Mouse (Mus musculus): ENCODE measurements at regions not wholly inside any gene's neighbourhood (a gene's known extent, or its start where the extent isn't known, plus 50 kb on each side); places are given as distances from the start of the nearest gene placed in this dataset.

DNA sequence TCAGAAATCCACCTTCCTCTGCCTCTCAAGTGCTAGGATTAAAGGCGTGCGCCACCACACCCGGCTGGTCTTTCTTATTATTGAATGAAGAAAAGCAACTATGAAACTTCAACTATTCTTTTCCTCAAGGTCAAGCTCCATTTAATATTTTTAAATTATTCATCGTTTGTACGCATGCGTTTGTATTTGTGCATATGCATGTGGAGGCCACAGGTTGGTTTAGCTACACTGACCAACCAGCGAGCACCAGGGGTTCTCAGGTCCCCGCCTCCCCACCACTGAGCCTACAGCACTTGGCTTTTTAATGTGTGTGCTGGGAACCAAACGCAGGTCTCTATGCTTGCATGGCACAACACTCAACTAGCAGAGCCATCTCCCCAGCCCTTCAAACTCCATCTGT is 51.0 kb upstream of the Tmem252 start:
- DNase-seq: no peak

DNA sequence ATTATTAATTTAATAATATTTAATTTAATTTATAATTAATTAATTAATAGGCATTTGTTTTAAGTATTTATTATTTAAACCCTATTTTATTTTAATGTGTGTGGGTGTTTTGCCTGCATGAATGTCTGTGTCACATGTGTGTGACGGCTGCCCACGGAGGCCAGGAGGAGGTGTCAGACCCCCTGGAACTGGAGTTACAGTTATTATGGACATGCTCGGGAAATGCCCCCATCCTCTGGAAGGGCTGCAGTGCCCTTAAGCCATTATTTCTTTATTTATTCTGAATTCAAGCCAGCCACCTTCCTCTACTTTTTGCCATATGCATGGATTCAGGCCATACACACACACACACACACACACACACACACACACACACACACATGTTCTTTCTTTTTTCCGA is 51.5 kb upstream of the Tmem252 start:
- DNase-seq: no peak

DNA sequence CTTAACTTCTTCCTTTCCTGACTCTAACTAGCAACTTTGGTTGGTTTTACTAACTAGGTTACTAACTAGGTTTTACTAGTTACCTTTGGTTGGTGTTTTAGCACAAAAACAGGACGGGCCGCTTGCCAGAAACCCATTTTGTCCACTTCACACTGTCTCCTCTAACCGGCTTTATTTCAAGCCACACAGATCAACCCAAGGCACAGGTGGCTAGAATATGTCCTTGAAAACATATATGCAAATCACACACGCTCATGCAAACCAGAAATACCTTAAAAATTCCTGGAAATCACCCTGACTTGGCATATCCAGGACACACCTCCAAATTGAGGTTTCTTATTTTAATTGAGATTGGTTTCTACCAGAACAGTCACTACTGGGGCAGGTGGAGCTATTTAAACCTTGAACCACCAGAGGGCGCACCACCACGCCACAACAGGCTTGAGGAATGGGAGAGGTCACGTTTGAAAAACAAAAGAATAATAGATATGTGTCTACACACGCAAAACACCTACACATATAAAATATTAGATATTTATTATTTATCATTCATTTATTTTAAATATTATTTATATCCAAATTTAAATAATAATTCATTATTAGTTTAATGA is 52.1 kb upstream of the Tmem252 start:
- peak; percentile 86 to 91 for DNase-seq

DNA sequence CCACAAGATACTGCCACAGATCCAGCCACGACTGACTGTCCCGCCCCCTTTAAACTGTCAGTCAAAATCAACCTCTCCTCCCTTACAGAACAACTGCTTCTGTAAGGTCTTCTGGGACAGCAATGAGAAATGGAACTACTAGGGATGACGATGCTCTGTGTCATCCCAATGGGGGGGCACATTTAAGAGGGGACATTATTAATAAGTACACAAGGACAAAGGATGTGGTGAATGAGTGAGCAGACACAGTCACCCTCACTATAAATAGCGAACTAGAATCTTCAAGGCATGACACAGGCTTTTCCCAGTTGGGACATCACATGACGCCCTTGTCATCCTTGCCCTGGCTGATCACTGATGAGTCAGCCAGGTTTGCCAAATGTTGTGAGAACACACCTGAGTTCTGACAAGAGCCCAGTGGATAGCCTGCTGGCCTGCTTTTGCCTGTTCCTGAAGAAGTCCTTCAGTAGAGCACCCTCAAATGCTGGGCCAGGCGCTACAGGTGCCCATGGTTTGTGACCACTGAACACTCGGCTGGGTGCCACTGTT is 58.0 kb upstream of the Tmem252 start:
- no peak for DNase-seq

DNA sequence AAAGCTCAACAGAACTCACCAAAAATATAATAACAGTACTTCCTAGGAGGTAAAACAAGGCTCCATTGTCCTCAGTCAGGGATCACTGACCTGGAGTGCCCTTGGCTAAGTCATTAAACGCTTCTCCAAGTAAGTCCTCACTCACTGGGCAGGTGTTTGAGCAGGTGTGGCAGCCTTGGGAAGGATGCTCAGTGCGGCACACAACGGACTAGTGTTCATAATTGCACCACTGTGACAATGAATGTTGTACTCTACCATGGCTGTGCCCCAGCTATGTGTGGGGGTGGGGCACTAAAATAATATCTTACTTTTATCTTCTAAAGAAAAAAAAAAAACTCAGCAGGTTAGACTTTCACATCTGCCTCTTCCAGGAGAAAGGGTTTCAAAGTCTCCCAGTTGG is 52.2 kb upstream of the Pip5k1b start:
- no peak for DNase-seq

DNA sequence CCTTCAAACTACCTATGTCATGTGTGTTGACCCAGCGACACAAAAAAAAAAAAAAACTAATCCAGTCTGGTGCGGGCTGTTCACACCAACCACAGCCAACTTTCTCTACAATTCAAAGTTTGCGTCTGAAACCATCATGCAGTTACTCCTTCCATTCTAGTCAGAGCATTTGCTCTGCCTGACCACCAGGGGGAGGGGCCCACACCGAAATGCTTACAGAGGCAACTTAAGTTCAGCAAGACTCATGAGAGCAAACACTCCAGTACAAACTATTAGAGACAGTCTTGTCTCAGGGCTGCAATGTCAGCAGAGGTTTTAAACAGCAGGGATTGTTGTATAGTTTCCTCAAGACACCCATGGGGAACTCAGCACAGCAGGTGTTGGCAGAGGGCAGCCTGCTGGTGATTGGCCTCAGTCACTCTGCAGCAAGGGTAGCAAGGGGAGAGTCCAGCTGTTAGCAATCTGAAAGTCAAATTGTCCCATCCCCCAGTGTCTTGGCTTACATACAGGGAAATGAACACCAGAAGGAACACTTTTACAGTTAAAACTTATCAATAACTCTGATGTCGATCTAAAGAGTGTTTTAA is 50.8 kb upstream of the Pip5k1b start:
- DNase-seq: no peak

All from cerebellum, postnatal 14 days (tissue).